Mouse (Mus musculus) WW6 (cell line): Measurements from ENCODE around the gene Tnfrsf22.

ENCODE experiments used
- DNase-seq: peaks from one replicate; pipeline ENCODE4 v3.0.0-alpha.2; 2013; ENCODE audit warnings: low read depth, low spot score

The Tnfrsf22 gene

GRCm38 (mm10) chr7:143631503-143631902 lies 18.0 kb downstream of the Tnfrsf22 start:
- no peak for DNase-seq

- no peak for DNase-seq
Observed at GRCm38 (mm10) chr7:143629501-143629900, 20.0 kb downstream of the Tnfrsf22 start.

DNA sequence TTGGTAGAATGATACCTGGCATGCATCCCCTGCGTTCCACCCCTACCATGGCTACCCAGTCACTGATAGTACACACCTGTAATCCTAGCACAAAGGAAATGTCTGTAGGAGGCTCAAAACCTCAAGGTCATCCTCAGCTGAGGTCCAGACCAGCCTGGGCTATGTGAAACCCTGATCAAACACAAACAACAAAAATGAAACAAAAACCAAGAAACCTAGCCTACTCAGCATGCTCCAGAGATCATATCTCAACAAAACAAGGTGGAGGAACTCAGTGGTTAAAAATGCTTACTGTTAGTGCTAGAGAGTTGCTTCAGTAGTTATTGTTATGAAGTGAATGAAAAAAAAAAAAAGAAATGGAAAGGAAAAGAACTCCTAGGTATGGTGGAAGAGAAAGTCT lies 20.9 kb downstream of the Tnfrsf22 start, which contains the start of gene Tnfrsf26:
Gene Tnfrsf26, minus strand, starts transcription at position 183 of the 400 bp plus-strand sequence.
- DNase-seq, result no peak

GRCm38 (mm10) chr7:143627555-143628286 lies 21.7 kb downstream of the Tnfrsf22 start:
- no peak for DNase-seq

DNA sequence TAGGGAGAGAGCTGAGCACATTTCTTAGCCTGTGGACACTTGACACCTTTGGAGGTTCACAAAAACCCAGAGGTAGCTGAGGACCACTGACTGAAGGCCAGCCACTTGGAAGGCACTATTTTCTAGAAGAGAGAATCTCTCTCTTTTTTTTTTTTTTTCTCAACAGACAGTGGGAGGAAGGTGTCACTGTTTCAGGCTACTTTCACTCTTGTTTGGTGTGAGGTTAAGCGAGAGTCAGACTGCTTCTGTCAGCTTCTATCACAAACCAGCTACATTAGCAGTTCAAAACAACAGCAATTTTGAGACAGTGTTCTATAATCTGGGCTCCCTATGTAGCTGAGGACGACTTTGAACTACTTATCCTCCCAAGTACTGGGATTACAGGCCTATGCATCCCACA lies 23.3 kb downstream of the Tnfrsf22 start:
- no peak for DNase-seq

GRCm38 (mm10) chr7:143625151-143625550 lies 24.3 kb downstream of the Tnfrsf22 start:
- no peak for DNase-seq

- DNase-seq, result no peak
Observed at GRCm38 (mm10) chr7:143624561-143624960, 24.9 kb downstream of the Tnfrsf22 start.

- no peak for DNase-seq
Observed at GRCm38 (mm10) chr7:143620951-143621350, 28.5 kb downstream of the Tnfrsf22 start.

DNA sequence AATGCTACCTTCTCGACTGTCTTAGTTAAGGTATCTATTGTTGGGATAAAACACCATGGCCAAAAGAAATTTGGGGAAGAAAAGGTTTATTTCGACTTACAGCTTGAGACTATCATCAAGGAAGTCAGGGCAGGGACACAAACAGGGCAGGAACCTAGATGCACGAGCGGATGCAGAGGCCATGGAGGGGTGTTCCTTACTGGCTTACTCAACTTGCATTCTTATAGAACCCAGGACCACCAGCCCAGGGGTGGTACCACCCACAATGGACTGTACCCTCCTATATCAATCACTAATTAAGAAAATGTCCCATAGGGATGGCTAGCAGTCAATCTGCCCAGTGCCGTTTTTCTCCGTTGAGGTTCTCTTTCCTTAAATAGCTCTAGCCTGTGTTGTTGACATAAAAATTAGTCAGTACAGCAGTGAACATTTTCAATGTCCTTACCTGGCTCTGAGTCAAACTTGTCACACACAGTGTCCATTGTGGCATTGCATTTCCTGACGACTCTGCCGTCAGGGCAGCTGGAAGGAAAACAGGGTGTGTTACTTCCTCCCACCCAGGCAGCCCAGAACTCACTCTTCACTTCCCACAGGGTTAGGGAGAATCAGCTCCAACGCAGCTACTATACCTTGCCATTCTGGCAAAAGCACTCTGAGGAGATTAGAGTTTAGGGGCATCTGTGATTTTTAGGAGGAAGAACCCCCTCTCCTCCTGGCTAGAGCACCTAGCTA lies 34.9 kb downstream of the Tnfrsf22 start:
- DNase-seq, result no peak

DNA sequence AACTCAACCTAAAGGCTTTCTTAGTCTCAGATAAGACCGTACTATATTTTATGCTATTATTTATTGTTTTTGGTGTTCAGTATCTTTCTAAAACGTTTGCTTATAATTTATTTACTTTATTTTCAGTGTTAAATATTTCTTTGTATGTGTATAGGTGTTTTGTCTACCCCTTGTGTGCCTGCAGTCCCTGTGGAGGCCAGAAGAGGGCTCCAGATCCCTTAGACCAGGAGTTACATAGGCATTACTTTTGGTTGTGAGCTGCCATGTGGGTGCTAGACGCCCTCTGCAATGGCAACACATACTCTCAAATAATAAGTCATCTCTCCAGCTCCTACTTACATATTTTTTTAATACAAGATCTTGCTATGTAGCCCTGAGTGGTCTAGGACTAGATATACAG lies 37.2 kb downstream of the Tnfrsf22 start:
- no peak for DNase-seq

DNA sequence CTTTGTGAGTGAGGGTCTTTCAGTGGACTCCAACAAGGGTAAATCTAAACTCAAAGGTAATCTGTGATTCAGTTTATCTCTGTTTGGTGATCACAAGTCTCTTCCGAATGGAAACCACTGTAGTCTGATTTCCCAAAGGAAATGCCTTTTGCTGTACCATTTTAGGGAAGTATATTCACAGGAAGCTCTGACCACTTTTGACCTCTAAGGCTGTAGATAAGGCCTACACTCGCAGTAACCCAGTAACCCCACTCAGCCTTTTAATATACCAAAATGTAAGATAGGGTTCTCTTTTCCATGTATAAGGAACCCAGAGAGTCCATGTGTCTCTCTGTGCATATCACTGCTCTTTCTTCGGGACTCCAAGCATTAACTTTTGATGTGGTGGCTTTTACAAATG lies 44.1 kb downstream of the Tnfrsf22 start:
- DNase-seq, result no peak

DNA sequence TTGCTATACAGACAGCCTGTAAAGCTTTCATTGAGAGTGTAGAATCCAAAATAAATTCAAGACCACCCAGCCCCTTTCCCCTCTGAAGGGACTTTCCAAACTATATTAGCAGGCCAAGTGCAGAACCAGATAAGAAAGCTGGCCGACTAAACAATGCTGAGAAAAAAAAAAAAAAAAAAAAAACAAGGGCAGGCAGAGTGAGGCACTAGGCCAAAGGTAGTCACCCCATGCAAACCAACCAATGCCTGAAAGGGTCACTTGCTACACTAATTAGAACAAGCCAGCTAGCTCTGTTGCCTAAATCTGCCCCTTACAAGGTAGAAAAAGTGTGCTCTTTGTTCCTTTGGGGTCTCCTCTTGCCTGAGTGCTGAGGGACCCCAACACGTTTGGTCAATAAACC lies 44.6 kb downstream of the Tnfrsf22 start:
- no peak for DNase-seq

- DNase-seq, result peak; percentile 20
Observed at GRCm38 (mm10) chr7:143601705-143602104, 47.8 kb downstream of the Tnfrsf22 start.

GRCm38 (mm10) chr7:143600231-143600740 lies 49.2 kb downstream of the Tnfrsf22 start:
- DNase-seq, result no peak

- peak; percentile 96 for DNase-seq
Observed at GRCm38 (mm10) chr7:143599428-143600230, 49.8 kb downstream of the Tnfrsf22 start, which contains the start of gene Cars. Cars (minus strand) TSS chr7:143600090.

DNA sequence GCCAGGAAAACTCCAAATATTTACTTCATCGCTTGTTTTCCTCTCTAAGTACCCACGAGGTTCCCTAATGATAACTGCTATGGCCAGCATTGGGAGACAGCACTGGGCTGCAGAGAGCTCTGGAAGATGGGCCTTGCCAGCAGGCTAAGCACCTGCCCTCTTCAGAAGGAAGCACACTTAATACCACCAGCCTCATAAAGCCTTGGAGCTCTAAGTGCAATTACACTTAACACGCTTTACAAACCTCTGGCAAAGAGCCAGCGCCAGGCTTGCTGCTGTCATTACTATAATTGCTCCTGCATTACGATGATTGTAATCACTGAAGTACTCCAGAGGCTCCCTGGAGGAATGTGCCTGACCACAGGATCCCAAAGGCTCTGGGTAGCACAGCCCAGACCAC lies 54.6 kb downstream of the Tnfrsf22 start:
- DNase-seq, result no peak

DNA sequence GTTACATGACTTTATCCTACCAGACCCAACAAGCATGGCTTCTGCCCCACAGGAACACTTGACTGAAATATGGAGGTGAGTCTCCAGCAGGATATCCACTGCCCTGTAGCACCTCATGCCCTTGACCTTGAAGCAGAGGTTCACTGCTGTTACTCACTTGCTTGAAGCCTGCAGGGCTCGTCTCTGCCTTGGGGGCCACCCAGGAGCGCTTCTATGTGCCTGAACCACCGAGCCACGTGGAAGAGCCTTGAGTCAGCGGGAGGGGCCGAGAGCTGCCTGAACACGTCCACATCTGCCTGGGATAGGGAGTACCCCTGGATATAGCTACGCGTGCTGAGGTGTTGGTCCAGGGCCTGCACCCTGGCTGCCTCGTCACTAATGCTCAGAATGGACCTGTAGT lies 57.2 kb downstream of the Tnfrsf22 start:
- no peak for DNase-seq

DNA sequence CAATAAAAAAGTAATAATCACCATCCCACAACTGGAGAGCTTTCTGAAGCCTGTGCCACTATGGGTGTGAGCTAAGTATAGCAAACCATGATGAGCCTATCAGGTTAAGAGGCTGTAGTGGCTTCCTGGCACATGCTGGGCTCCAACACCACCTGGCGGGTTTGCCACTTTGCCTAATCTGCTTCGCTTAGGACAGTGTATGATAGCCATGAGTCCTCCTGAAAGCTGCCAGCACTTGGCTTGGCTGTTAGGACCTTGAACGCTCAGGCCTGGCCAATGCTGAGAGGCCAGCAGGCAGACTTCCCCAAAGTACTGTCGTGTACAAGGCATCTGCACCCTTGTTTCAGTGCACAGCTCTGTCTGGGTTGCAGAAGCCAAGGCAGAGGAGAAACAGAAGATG lies 61.5 kb downstream of the Tnfrsf22 start:
- no peak for DNase-seq

DNA sequence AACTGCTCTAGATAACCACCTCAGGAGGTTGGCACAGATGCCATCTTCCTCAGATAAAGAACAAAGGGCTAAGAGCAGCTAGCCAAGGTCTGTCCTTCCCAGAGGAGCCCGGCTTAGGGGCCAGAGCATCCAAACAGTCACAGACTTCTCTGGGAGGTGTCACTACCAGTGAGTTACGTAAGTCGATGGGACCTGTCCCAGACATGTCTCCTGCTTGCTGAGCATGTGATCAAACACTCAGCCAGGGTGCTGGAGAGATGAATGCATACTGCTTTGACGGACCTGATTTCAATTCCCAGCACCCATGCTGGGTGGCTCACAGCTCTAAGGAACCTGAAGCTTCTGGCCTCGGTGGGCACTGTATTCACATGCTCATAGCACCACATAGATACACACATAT lies 61.9 kb downstream of the Tnfrsf22 start:
- no peak for DNase-seq
